Mouse (Mus musculus): ENCODE measurements around the gene Zfr.

DNA sequence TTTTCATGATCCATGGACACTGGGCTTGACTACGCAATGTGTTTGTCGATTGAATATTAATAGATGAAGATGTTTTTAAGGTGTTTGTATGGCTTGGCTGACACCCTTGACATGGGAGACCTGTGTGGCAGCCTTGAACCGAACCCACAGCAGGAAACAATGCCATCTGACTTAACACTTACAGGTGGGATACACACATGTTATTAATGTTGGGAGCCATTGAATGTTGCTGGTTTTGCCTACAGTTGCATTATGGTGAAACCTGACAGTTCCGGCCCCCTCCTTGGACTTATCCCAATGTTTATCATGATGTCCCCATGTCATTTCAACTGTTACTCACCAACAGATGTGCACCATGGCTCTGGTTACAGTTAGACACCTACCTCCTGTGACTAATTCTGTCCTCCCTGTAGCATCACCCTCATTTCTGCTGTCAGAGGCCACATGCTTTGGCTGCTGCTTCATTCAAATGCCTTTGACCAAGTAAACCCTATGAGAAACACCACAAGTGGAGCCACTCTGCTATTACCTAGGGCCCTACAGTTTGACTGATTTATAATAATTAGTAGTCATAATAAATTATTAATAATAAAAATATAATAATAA, 23.6 kb upstream of the Zfr start:
- TF ChIP-seq USF1 (IDR thresholded peaks at IDR 0.05; ENCODE audit: low read depth, low read length) (no peak), IRF4 (IDR thresholded peaks at IDR 0.05; ENCODE audit: low read depth, low read length) (no peak), CTCF (conservative IDR thresholded peaks at IDR 0.05 in 1 of 2, IDR thresholded peaks at IDR 0.05 in 1 of 2; ENCODE audit: low read depth in 2 of 2, low read length in 2 of 2) (no peak), NELFE (IDR thresholded peaks at IDR 0.05; ENCODE audit: low read depth, low read length) (no peak), ELF1 (IDR thresholded peaks at IDR 0.05; ENCODE audit: low read depth, low read length) (no peak), TCF12 (IDR thresholded peaks at IDR 0.05; ENCODE audit: low read depth, low read length) (no peak), EP300 (IDR thresholded peaks at IDR 0.05; ENCODE audit: low read length) (no peak), MEF2A (IDR thresholded peaks at IDR 0.05; ENCODE audit: borderline replicate concordance, low read depth, low read length) (no peak), ZNF384 (IDR thresholded peaks at IDR 0.05; ENCODE audit: low read depth, low read length) (no peak), POLR2A (IDR thresholded peaks at IDR 0.05; ENCODE audit: low read depth, low read length) (no peak), MAFK (IDR thresholded peaks at IDR 0.05; ENCODE audit: insufficient replicate concordance, low read length) (no peak)
